Mouse (Mus musculus) lung, postnatal 25 days (tissue): ENCODE data around the gene Tmem205.

Experiments
- DNase-seq: peaks from one replicate; pipeline ENCODE4 v3.0.0; 2022; ENCODE audit warnings: low spot score

Tmem205 gene

GRCm38 (mm10) chr9:21944267-21944666 is 16.9 kb upstream of the Tmem205 start:
- no peak for DNase-seq

GRCm38 (mm10) chr9:21943638-21944037 is 16.3 kb upstream of the Tmem205 start:
- no peak for DNase-seq

- no peak for DNase-seq
Observed at GRCm38 (mm10) chr9:21943046-21943445, 15.7 kb upstream of the Tmem205 start.

DNA sequence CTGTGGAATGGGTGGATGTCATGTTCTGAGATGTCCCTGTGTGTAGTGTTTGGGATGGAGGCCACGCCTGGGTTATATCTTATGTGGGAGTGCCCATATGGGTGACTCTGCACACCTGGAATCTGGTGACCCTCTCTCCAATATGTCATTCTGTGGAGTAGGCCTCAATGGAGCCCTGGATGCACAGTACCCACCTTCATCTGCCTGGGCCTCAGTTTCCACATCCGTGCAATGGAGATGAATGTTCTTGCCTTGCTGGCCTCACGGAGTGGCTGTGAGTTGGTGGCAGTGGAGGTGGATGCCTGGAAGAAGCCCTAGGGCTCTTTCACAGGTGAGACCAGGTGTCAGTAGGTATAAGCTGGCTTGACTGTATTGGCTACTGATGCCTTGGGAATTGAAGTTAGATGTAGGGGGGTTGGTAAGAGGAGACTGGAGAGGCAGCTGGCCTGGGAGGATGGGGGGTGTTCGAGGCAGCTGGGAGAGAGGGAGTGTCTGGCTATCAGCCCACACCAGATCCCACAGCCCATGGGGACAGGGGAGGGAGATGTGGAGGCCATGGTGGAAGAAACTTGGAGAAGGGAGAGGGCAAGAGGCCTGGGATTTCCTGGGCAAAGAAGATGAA is 11.0 kb upstream of the Tmem205 start:
- no peak for DNase-seq

GRCm38 (mm10) chr9:21937711-21938175 is 10.4 kb upstream of the Tmem205 start:
- no peak for DNase-seq

DNA sequence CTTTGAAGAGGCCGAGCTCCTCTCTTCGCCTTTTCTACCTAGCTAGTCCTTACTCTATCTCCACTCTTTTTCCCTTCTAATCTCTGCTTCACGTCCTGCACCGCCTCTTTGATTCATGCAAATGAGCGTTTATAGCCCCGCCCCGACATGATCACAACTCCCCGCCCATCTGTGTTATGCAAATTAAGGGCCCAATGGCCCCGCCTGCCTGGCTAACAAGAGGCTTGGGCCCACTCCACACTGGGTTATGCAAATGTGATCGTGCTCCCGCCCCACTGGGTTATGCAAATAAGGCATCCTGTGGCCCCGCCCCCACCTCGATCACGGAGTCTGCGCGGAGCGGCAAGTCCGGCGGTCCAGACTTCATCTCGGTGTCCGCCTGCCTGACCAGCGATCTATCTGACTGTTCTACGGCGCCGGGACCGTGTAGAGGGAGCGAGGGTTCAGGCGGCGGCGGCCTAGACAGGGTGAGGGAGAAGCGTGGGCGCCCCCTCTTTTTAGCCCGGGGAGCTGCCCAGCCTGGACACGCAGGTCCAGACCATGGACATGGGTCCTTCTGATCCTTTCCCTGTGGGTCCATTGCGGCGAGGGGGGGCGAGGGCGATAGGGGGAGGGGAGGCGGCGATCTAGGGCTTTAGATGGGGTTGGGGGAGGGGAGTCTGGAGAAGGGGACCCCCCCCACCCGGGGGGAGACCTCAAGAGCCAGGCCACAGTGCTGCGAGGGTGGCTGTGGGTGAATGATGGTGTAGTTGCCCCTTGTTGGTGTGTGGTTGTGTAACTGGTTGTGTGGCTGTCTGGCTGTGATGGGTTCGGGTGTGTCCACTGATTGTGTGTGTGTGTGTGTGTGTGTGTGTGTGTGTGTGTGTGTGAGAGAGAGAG is 9.6 kb upstream of the Tmem205 start, which contains the start of gene Plppr2:
TSS of gene Plppr2 (plus strand) at position 342 of the 879 bp plus-strand sequence.
- DNase-seq = peak; percentile 96

DNA sequence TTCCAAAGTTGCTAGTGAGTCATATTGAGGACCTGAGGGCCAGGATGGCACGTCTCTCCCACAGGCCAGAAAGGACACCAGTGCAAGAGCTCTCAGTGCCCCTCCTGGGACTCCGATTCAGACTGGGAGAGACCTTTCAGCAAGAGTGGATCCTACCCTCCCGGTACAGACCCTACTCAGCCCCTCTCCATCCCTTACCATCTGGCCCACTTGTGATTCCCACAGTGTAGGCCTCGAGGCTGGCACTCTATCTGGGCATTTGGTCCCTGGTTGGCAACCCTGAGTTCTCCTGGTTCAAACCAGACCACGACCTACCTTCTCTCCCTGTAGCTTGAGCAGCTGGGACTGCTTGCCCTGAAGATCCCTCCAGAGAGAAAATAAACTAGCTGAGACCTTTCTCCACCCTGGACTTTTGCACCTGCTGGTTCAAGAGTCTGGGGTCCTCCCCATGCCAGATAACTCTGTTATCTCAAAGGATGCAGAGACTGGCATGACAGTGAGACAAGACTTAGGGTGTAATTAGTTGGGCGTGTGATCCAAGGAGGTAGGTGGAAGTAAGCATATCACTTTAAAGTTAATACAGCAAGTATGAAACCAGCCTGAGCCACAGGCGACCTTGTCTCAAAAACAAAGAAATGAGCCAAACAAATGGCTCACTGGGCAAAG is 8.2 kb upstream of the Tmem205 start:
- DNase-seq = no peak

GRCm38 (mm10) chr9:21934021-21934420 is 6.7 kb upstream of the Tmem205 start:
- no peak for DNase-seq

DNA sequence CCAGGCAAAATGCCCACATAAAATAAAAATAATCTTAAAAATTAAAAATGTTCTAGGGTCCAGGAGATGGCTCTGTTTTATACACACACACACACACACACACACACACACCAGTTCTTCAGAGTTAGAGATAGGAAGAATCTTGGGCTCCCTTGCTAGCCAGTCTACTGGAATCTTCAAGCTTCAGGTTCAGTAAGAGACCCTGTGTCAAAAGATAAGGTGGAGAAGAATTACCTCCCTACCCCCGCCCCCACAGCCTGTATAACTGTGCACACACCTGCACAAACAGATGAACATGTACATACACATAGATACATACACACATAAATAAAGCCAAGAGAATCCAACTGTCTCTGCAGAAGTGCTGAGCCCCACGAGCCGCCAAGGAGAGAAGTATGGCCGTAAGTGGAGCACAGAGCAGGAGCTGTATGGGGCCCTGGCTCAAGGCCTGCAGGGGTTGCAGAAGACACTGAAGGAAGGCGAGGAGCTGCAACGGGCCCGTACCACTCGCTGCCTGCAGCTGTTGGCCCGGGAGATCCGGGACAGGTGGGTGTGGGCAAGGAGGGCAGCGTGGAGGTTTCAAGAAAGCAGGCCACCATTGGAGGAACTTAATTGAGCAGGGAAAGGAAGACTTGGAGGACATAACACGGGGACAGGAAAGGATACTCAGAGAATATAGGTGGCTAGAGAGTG is 5.2 kb upstream of the Tmem205 start:
- DNase-seq = no peak

- no peak for DNase-seq
Observed at GRCm38 (mm10) chr9:21932006-21932405, 4.7 kb upstream of the Tmem205 start.

GRCm38 (mm10) chr9:21929208-21929607 is 1.9 kb upstream of the Tmem205 start:
- DNase-seq = no peak

GRCm38 (mm10) chr9:21926784-21927183 is 572 bp downstream of the Tmem205 start:
- no peak for DNase-seq

GRCm38 (mm10) chr9:21926155-21926554 is 1.2 kb downstream of the Tmem205 start:
- peak; percentile 32 for DNase-seq

GRCm38 (mm10) chr9:21925506-21925905 is 1.9 kb downstream of the Tmem205 start:
- DNase-seq = no peak

DNA sequence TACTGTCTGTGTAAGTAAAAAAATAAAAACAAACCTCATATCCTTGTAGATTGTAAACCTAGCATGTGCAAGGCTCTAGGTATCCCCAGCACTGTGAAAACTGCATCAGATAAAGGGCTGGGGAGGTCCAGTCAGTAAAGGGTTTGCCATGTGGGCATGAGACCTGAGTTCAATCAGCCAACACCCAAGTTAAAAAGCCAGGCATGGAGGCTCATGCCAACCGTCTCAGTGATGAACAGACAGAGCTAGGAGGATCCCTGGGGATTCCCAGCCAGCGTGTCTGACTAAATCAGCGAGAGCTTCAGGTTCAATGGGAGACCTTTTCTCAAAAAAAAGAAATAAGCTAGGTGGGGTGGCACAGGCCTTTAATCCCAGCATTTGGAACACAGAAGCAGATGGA is 2.3 kb downstream of the Tmem205 start:
- no peak for DNase-seq

GRCm38 (mm10) chr9:21924099-21924493 is 3.3 kb downstream of the Tmem205 start:
- peak; percentile 97 for DNase-seq

- no peak for DNase-seq
Observed at GRCm38 (mm10) chr9:21923490-21924098, 3.8 kb downstream of the Tmem205 start.

DNA sequence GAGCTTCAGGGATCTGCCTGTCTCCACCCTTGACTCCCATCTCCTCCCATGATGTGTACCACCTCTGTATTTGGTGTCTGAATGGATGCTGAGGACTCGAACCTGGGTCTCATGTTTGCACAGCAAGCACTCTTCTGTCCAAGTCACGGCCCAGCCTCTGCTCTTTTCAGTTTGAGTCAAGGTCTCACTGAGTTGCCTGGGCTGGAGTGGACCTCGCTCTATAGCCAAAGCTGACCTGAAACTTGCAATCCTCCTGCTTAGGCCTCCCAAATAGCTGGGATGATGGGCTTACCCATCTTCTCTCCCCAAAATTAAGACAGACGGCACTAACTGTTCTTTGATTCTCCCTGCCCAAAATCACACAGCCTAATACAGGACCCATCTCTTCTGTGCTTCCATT is 4.3 kb downstream of the Tmem205 start:
- DNase-seq = no peak

DNA sequence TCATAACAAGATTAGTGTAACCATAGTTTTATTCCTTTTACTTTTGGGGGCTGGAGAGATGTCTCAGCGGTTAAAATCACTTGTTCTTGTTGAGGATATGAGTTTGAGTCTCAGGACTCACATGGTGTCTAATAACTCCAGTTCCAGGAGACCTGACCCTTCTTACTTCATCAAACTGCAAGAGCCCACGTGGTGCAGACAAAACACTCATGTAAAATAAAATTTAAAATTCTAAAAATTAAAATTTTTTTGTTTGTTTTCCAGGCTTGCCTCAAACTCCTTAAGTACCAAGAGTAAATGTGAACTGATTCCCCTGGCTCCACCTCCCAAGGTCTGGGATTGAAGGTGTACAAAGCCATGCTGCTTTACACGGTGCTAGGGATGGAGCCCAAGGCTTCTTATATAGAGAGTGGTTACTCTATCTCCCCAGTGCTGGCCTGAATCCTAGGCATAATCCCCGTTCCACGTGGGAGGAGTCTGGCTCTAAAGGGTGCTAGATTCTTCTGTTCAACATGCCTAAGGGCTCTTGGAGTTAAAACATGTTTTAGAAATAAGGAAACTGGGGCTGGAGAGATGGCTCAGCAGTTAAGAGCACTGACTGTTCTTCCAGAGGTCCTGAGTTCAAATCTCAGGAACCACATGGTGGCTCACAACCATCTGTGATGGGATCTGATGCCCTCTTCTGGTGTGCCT is 8.5 kb downstream of the Tmem205 start:
- no peak for DNase-seq

DNA sequence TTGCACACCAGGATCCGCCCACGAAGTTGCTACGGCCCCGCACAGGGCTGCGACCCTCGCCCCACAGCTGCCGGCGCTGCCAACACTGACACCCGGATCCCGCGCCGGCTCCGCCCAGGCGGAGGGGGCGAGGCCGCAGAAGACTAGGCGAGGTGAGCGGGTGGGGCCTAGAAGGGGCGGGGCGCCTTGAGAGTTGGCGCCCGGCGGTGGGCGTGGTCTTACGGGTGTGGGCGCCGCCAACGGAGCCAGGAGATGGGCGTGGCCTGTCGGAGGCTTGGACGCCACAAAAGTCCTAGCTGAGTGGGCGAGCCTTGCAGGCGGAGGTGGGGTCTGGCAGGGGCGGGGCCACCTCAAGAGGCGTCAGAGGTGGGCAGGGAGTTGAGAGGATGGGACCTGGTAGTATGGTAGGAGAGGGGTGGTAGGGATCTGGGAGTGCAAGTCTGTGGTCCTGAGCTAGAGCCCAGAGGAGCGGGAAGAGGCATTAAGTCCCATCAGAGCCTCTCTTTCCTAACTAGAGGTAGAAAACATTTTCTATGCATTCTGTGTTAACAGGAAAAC is 9.2 kb downstream of the Tmem205 start, which contains the start of gene Rab3d:
TSS of gene Rab3d (minus strand) at position 158 of the 558 bp plus-strand sequence.
- peak; percentile 96 for DNase-seq
